Mouse (Mus musculus) hindbrain, embryonic 13.5 days (tissue): Measurements from ENCODE around the gene Ncs1. TPM values are rescaled to one million over a fixed set of nuclear protein-coding genes. Genes with fewer than 3 reads are reported as not detected.
A peak's percentile ranks its signal among the peaks of the same experiment; 100 is the strongest.

Experiments used
- ATAC-seq: fragments of 200-750 bp; cut with Nextera tagmentation; 2 replicates; pipeline ENCODE4 v1.8.0; 2017; ENCODE audit warnings: moderate TSS enrichment; ENCODE audit not compliant: low FRiP score
- H3K27ac ChIP-seq: fragments of 300-500 bp; sonication (generic); 2 replicates; pipeline ENCODE4 v1.5.1; 2015; ENCODE audit warnings: inconsistent platforms, mild to moderate bottlenecking, moderate library complexity
- H3K27me3 ChIP-seq: fragments of 300-500 bp; sonication (generic); 2 replicates; pipeline ENCODE4 v1.6.1; 2015; ENCODE audit warnings: mild to moderate bottlenecking, inconsistent platforms
- H3K36me3 ChIP-seq: fragments of 300-500 bp; sonication (generic); 2 replicates; pipeline ENCODE4 v1.6.1; 2015; ENCODE audit warnings: mild to moderate bottlenecking, inconsistent platforms
- H3K4me1 ChIP-seq: fragments of 300-500 bp; sonication (generic); replicated peaks from 2 replicates; pipeline ENCODE4 v1.6.1; 2015; ENCODE audit warnings: inconsistent platforms
- H3K4me2 ChIP-seq: fragments of 300-500 bp; sonication (generic); 2 replicates; pipeline ENCODE4 v1.6.1; 2015; ENCODE audit warnings: inconsistent platforms, mild to moderate bottlenecking, moderate library complexity
- H3K4me3 ChIP-seq: fragments of 300-500 bp; sonication (generic); 2 replicates; pipeline ENCODE4 v1.5.1; 2015; ENCODE audit warnings: mild to moderate bottlenecking, inconsistent platforms
- H3K9ac ChIP-seq: fragments of 300-500 bp; sonication (generic); 2 replicates; pipeline ENCODE4 v1.6.1; 2015; ENCODE audit warnings: mild to moderate bottlenecking, inconsistent platforms
- H3K9me3 ChIP-seq: fragments of 300-500 bp; sonication (generic); 2 replicates; pipeline ENCODE4 v1.6.1; 2016; ENCODE audit warnings: inconsistent platforms
- WGBS: fragments of 180-500 bp; shearing (Covaris S2); methylation state at CpG from one replicate; pipeline ENCODE4 v1.1.7; 2015; 5-methylcytosine and 5-hydroxymethylcytosine counted together
- polyA plus RNA-seq: library from polyadenylated mRNA; unstranded; fragments of >200 nt; fragmentation: Nextera tagmentation; extraction: Ambion mirVana; gene quantifications from 2 replicates; pipeline ENCODE4 v1.2.1, GENCODE M21; 2015

Gene Ncs1
- polyA plus RNA-seq, 1 experiment from 2014 or later: 144 TPM

GRCm38 (mm10) chr2:31246251-31246971 is 788 bp downstream of the Ncs1 start:
- ATAC-seq: peak; percentile 49
- Histone ChIP-seq H3K27me3 (peaks cover 20% of the 10 kb centered on the region), H3K27ac (peak overlapping the region; percentile 92), H3K36me3 (peaks cover 19% of the 10 kb centered on the region), H3K4me3 (peak overlapping the region; percentile 96), H3K4me2 (peak overlapping the region; percentile 96), H3K9ac (peak overlapping the region; percentile 98), H3K4me1 (peaks cover 69% of the 10 kb centered on the region), H3K9me3 (no peaks in the 10 kb centered on the region)
- under 1% methylated on average over 41 of the region's 41 CpGs for WGBS

- no peak overlapping the region for H3K27ac ChIP-seq
- ATAC-seq: no peak
- no peak overlapping the region for H3K9ac ChIP-seq
- H3K4me1 ChIP-seq: peaks cover 70% of the 10 kb centered on the region
- no peak overlapping the region; the same call in 1 of the 2 replicates for H3K4me2 ChIP-seq
- no peaks in the 10 kb centered on the region for H3K9me3 ChIP-seq
- no peak overlapping the region for H3K4me3 ChIP-seq
- peaks cover 19% of the 10 kb centered on the region for H3K36me3 ChIP-seq
- peaks cover 4% of the 10 kb centered on the region; the same call in 1 of the 2 replicates for H3K27me3 ChIP-seq
- 94% methylated on average over 6 of the region's 6 CpGs for WGBS
These were observed 3.2 kb downstream of the Ncs1 start for GRCm38 (mm10) chr2:31248856-31249255.

GRCm38 (mm10) chr2:31252167-31252566 is 6.5 kb downstream of the Ncs1 start:
- no peak overlapping the region for H3K4me2 ChIP-seq
- WGBS: 98% methylated on average over 4 of the region's 4 CpGs
- H3K4me3 ChIP-seq: no peak overlapping the region
- H3K4me1 ChIP-seq: peaks cover 80% of the 10 kb centered on the region
- no peaks in the 10 kb centered on the region for H3K27me3 ChIP-seq
- peaks cover 19% of the 10 kb centered on the region for H3K36me3 ChIP-seq
- ATAC-seq: no peak
- H3K27ac ChIP-seq: no peak overlapping the region
- no peak overlapping the region for H3K9ac ChIP-seq
- no peaks in the 10 kb centered on the region for H3K9me3 ChIP-seq

- 36% methylated on average over 3 of the region's 3 CpGs for WGBS
- Histone ChIP-seq H3K27ac (no peak overlapping the region), H3K36me3 (peaks cover 14% of the 10 kb centered on the region), H3K27me3 (no peaks in the 10 kb centered on the region), H3K4me2 (no peak overlapping the region), H3K4me1 (peaks cover 80% of the 10 kb centered on the region), H3K4me3 (no peak overlapping the region), H3K9me3 (no peaks in the 10 kb centered on the region), H3K9ac (no peak overlapping the region)
- no peak for ATAC-seq
These were observed 7.8 kb downstream of the Ncs1 start for GRCm38 (mm10) chr2:31253463-31253862.

GRCm38 (mm10) chr2:31254806-31255205 is 9.2 kb downstream of the Ncs1 start:
- Histone ChIP-seq H3K9me3 (no peaks in the 10 kb centered on the region), H3K27ac (0 out of 2 replicates have a peak overlapping the region, but pooled peaks have one; percentile 76), H3K36me3 (peaks cover 3% of the 10 kb centered on the region), H3K4me2 (no peak overlapping the region), H3K4me3 (no peak overlapping the region), H3K4me1 (peaks cover 82% of the 10 kb centered on the region), H3K27me3 (no peaks in the 10 kb centered on the region), H3K9ac (0 out of 2 replicates have a peak overlapping the region, but pooled peaks have one; percentile 10)
- ATAC-seq: no peak
- 87% methylated on average over 3 of the region's 3 CpGs for WGBS

GRCm38 (mm10) chr2:31255952-31256938 is 10.6 kb downstream of the Ncs1 start:
- peak; percentile 34; the same call in 1 of the 2 replicates for ATAC-seq
- no peaks in the 10 kb centered on the region for H3K27me3 ChIP-seq
- 0 out of 2 replicates have a peak overlapping the region, but pooled peaks have one; percentile 2 for H3K4me3 ChIP-seq
- H3K4me2 ChIP-seq: peak overlapping the region; percentile 17; the same call in 1 of the 2 replicates
- H3K4me1 ChIP-seq: peaks cover 74% of the 10 kb centered on the region
- H3K27ac ChIP-seq: peak overlapping the region; percentile 76
- 22% methylated on average over 21 of the region's 21 CpGs for WGBS
- no peaks in the 10 kb centered on the region for H3K9me3 ChIP-seq
- peak overlapping the region; percentile 60 for H3K9ac ChIP-seq
- peaks cover 5% of the 10 kb centered on the region; the same call in 1 of the 2 replicates for H3K36me3 ChIP-seq

GRCm38 (mm10) chr2:31257096-31257495 is 11.5 kb downstream of the Ncs1 start:
- Histone ChIP-seq H3K4me1 (peaks cover 73% of the 10 kb centered on the region), H3K9ac (peak overlapping the region; percentile 60; the same call in 1 of the 2 replicates), H3K27me3 (no peaks in the 10 kb centered on the region), H3K27ac (peak overlapping the region; percentile 76; the same call in 1 of the 2 replicates), H3K4me3 (no peak overlapping the region), H3K9me3 (no peaks in the 10 kb centered on the region), H3K36me3 (peaks cover 11% of the 10 kb centered on the region; the same call in 1 of the 2 replicates), H3K4me2 (no peak overlapping the region)
- ATAC-seq: no peak
- 64% methylated on average over 6 of the region's 6 CpGs for WGBS

- Histone ChIP-seq H3K4me1 (peaks cover 84% of the 10 kb centered on the region), H3K4me2 (peak overlapping the region; percentile 65), H3K9ac (peak overlapping the region; percentile 65), H3K36me3 (peaks cover 15% of the 10 kb centered on the region; the same call in 1 of the 2 replicates), H3K27me3 (no peaks in the 10 kb centered on the region), H3K9me3 (no peaks in the 10 kb centered on the region), H3K27ac (peak overlapping the region; percentile 12), H3K4me3 (peak overlapping the region; percentile 37)
- 11% methylated on average over 22 of the region's 22 CpGs for WGBS
- no peak for ATAC-seq
These were observed 13.2 kb downstream of the Ncs1 start for GRCm38 (mm10) chr2:31258609-31259366.

- Histone ChIP-seq H3K4me3 (peak overlapping the region; percentile 37), H3K4me2 (peak overlapping the region; percentile 65), H3K27me3 (no peaks in the 10 kb centered on the region), H3K9me3 (no peaks in the 10 kb centered on the region), H3K4me1 (peaks cover 84% of the 10 kb centered on the region), H3K27ac (peak overlapping the region; percentile 12; the same call in 1 of the 2 replicates), H3K9ac (peak overlapping the region; percentile 65), H3K36me3 (peaks cover 15% of the 10 kb centered on the region; the same call in 1 of the 2 replicates)
- 23% methylated on average over 9 of the region's 9 CpGs for WGBS
- no peak for ATAC-seq
These were observed 13.8 kb downstream of the Ncs1 start for GRCm38 (mm10) chr2:31259367-31259920.

- Histone ChIP-seq H3K27ac (no peak overlapping the region), H3K27me3 (no peaks in the 10 kb centered on the region), H3K9me3 (no peaks in the 10 kb centered on the region), H3K36me3 (peaks cover 15% of the 10 kb centered on the region; the same call in 1 of the 2 replicates), H3K4me1 (peaks cover 84% of the 10 kb centered on the region), H3K4me2 (no peak overlapping the region), H3K9ac (no peak overlapping the region), H3K4me3 (no peak overlapping the region)
- whole genome bisulfite sequencing: 87% methylated on average over 8 of the region's 8 CpGs
- no peak for ATAC-seq
These were observed 14.9 kb downstream of the Ncs1 start for GRCm38 (mm10) chr2:31260549-31260948.

GRCm38 (mm10) chr2:31263039-31263461 is 17.4 kb downstream of the Ncs1 start:
- no peak overlapping the region for H3K4me3 ChIP-seq
- ATAC-seq: peak; percentile 15; the same call in 1 of the 2 replicates

More at GRCm38 (mm10) chr2:31263039-31263461, 17.4 kb downstream of the Ncs1 start:
- H3K9me3 ChIP-seq: no peaks in the 10 kb centered on the region
- WGBS: 60% methylated on average over 8 of the region's 8 CpGs
- H3K36me3 ChIP-seq: peaks cover 17% of the 10 kb centered on the region
- peak overlapping the region; percentile 92 for H3K27ac ChIP-seq
- H3K27me3 ChIP-seq: no peaks in the 10 kb centered on the region
- H3K4me1 ChIP-seq: peaks cover 83% of the 10 kb centered on the region
- H3K9ac ChIP-seq: peak overlapping the region; percentile 56
- H3K4me2 ChIP-seq: no peak overlapping the region
